Mouse (Mus musculus): ENCODE data around the gene Soga1.

Gene Soga1

GRCm38 (mm10) chr2:156980059-156980458 lies 99.0 kb downstream of the Soga1 start:
- DNase-seq = no peak

GRCm38 (mm10) chr2:156976711-156977110 lies 102.3 kb downstream of the Soga1 start:
- no peak for DNase-seq

- DNase-seq = no peak
These were observed 104.1 kb downstream of the Soga1 start for GRCm38 (mm10) chr2:156974967-156975366.

GRCm38 (mm10) chr2:156973316-156974100 lies 105.5 kb downstream of the Soga1 start:
- DNase-seq = no peak

GRCm38 (mm10) chr2:156970253-156970652 lies 108.8 kb downstream of the Soga1 start:
- DNase-seq = no peak

- DNase-seq = no peak
These were observed 110.6 kb downstream of the Soga1 start for GRCm38 (mm10) chr2:156968501-156968900.

- DNase-seq = no peak
These were observed 111.7 kb downstream of the Soga1 start for GRCm38 (mm10) chr2:156967388-156967787.

Measured in kidney, adult 11 months (tissue).